Mouse (Mus musculus) embryonic facial prominence, embryonic 14.5 days (tissue): ENCODE results near the gene Clta. TPM values are rescaled to one million over a fixed set of nuclear protein-coding genes. Genes with fewer than 3 reads are reported as not detected.

ENCODE experiments used
- ATAC-seq: fragments of 200-750 bp; cut with Nextera tagmentation; 2 replicates; pipeline ENCODE4 v1.8.0; 2017; ENCODE audit warnings: low read depth, moderate number of reproducible peaks, moderate TSS enrichment
- DNase-seq: peaks from one replicate; pipeline ENCODE4 v3.0.0-alpha.2; 2015; ENCODE audit warnings: low spot score
- H3K27ac ChIP-seq: fragments of 300-500 bp; sonication (generic); replicated peaks from 2 replicates; pipeline ENCODE4 v1.5.1; 2014; ENCODE audit warnings: low read depth, mild to moderate bottlenecking, low read length, moderate library complexity
- H3K27me3 ChIP-seq: fragments of 300-500 bp; sonication (generic); replicated peaks from 2 replicates; pipeline ENCODE4 v1.6.1; 2014; ENCODE audit warnings: low read length; ENCODE audit not compliant: control insufficient read depth, insufficient read depth
- H3K36me3 ChIP-seq: fragments of 300-500 bp; sonication (generic); 2 replicates; pipeline ENCODE4 v1.6.1; 2014; ENCODE audit warnings: low read length, mixed read lengths; ENCODE audit not compliant: control insufficient read depth, insufficient read depth
- H3K4me1 ChIP-seq: fragments of 300-500 bp; sonication (generic); 2 replicates; pipeline ENCODE4 v1.6.1; 2014; ENCODE audit warnings: antibody characterized with exemption, low read length; ENCODE audit not compliant: control insufficient read depth, insufficient read depth
- H3K4me2 ChIP-seq: fragments of 300-500 bp; sonication (generic); 2 replicates; pipeline ENCODE4 v1.6.1; 2014; ENCODE audit warnings: low read depth, mild to moderate bottlenecking, low read length, moderate library complexity, mixed read lengths
- H3K4me3 ChIP-seq: fragments of 300-500 bp; sonication (generic); 2 replicates; pipeline ENCODE4 v1.5.1; 2014; ENCODE audit warnings: low read depth, mild to moderate bottlenecking, low read length
- H3K9ac ChIP-seq: fragments of 300-500 bp; sonication (generic); 2 replicates; pipeline ENCODE4 v1.6.1; 2014; ENCODE audit warnings: low read depth, mild to moderate bottlenecking, low read length, moderate library complexity, mixed read lengths
- H3K9me3 ChIP-seq: fragments of 300-500 bp; sonication (generic); 2 replicates; pipeline ENCODE4 v1.6.1; 2016; ENCODE audit warnings: low read length; ENCODE audit not compliant: control insufficient read depth
- WGBS: fragments of 180-500 bp; shearing (Covaris S2); extraction: QIAGEN DNeasy Blood & Tissue Kit; methylation state at CpG from one replicate; pipeline ENCODE4 v1.1.7; 2014; 5-methylcytosine and 5-hydroxymethylcytosine counted together
- polyA plus RNA-seq: library from polyadenylated mRNA; unstranded; fragments of >200 nt; fragmentation: Nextera tagmentation; extraction: Ambion mirVana; gene quantifications from 2 replicates; pipeline ENCODE4 v1.2.1, GENCODE M21; 2014

Gene Clta
- polyA plus RNA-seq, 1 experiment from 2014 or later = 258 TPM

DNA sequence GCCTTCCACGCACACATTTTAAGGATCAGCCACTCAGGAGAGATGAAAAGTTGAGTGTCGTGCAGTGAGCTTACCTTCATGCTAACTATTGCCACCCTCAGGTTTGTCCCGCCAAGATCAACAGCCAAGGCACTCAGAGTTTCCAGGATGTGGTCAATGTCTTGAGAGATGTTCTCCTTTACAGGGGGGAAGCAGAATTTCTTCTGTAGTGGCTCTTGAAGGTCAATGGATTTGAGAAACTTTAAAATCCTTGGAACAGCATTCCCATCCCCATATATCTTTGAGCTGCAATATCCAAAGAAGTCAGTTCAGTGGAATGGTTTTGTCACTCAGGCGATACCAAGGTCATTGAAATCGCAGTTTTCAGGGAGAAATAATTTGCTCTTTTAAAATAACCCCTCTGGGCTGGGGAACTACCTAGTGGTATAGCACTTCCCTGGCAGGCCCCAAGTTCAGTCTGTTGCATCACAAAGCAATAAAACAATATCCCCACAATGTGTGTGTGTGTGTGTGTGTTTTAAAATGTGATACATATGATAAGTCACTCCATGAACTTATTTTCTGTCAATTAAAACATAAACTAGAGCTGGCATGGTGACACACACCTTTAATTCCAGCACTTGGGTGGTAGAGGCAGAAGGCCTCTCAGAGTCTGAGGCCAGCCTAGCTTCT is 40.6 kb downstream of the Clta start:
- Histone ChIP-seq H3K27me3 (no peaks in the 10 kb centered on the region), H3K27ac (no peak overlapping the region), H3K36me3 (peaks cover 33% of the 10 kb centered on the region), H3K9me3 (no peaks in the 10 kb centered on the region), H3K4me2 (no peak overlapping the region), H3K4me3 (no peak overlapping the region), H3K4me1 (no peaks in the 10 kb centered on the region), H3K9ac (no peak overlapping the region)
- ATAC-seq (no peak), DNase-seq (no peak)
- 94% methylated on average over 5 of the region's 5 CpGs for WGBS

DNA sequence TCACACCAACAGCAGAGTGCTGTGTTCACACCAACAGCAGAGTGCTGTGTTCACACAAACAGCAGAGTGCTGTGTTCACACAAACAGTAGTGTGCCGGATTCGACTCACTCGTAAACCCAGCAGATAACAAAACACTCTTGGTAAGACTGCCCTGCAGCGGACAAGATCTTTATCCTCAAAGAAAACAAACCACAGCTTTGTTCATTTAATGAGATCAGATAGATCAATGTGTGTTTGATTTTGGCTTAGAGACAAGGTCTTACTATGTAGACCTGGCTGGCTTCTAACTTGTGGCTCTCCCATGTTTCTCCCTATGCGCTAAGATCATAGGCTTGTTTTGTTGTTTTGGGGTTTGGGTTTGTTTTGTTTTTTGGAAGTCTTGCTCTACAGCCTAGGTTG is 41.8 kb downstream of the Clta start:
- WGBS = 66% methylated on average over 5 of the region's 5 CpGs
- DNase-seq (no peak), ATAC-seq (no peak)
- Histone ChIP-seq H3K4me1 (no peaks in the 10 kb centered on the region), H3K27me3 (no peaks in the 10 kb centered on the region), H3K9ac (no peak overlapping the region), H3K36me3 (peaks cover 24% of the 10 kb centered on the region), H3K9me3 (no peaks in the 10 kb centered on the region), H3K4me3 (no peak overlapping the region), H3K4me2 (no peak overlapping the region), H3K27ac (no peak overlapping the region)

DNA sequence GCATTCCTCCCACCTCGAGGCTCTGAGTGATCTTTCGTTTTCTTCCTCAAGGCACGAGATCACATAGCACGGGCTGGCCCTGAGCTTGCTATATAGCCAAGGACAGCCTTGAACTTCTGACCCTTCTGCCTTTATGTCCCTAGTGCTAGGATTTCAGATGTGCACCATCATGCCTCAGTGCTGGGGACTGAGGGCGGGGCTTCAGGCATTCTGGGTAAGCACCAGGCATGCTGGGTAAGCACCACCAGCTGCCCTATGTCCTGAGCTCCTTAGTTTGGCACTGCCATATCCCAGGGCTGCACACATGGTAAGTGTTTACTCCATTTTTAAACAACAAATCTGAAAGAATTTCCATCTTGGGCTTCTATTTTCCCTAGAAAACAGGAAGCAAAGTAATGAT is 45.6 kb downstream of the Clta start:
- 73% methylated on average over 5 of the region's 5 CpGs for WGBS
- ATAC-seq (no peak), DNase-seq (no peak)
- Histone ChIP-seq H3K9ac (no peak overlapping the region), H3K4me3 (no peak overlapping the region), H3K4me2 (no peak overlapping the region), H3K27me3 (no peaks in the 10 kb centered on the region), H3K9me3 (no peaks in the 10 kb centered on the region), H3K27ac (no peak overlapping the region), H3K4me1 (no peaks in the 10 kb centered on the region), H3K36me3 (peaks cover 17% of the 10 kb centered on the region)

DNA sequence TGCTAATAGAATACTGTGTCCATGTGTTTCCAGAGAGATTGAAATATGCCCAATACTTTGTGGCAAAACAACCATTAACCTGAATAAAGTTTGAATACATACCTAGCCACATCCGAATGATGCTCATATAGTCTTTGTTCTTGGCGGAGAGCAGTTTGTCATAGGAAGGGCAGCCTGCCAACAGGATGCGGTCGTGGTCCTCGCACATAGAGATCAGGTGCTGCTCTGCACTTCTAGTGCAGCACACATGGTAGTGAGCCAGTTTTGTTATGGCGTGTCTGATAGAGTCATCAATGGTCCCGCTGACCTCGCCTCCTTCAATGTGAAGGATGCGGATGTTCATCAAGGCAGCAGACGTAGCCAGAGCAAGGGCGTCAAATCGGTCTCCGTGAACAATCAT is 55.4 kb downstream of the Clta start:
- ATAC-seq (no peak), DNase-seq (no peak)

GRCm38 (mm10) chr4:44062062-44062461 is 57.8 kb downstream of the Clta start:
- ATAC-seq (no peak), DNase-seq (no peak)
- Histone ChIP-seq H3K4me1 (0 out of 2 replicates have a peak, but pooled peaks cover 4% of the 10 kb centered on the region), H3K9me3 (no peaks in the 10 kb centered on the region), H3K4me3 (no peak overlapping the region), H3K27me3 (no peaks in the 10 kb centered on the region), H3K4me2 (no peak overlapping the region), H3K9ac (no peak overlapping the region), H3K36me3 (0 out of 2 replicates have a peak, but pooled peaks cover 2% of the 10 kb centered on the region), H3K27ac (no peak overlapping the region)
- 72% methylated on average over 9 of the region's 9 CpGs for WGBS

More for the DNA sequence above, 55.4 kb downstream of the Clta start:
- Histone ChIP-seq H3K9me3 (no peaks in the 10 kb centered on the region), H3K27ac (no peak overlapping the region), H3K4me2 (no peak overlapping the region), H3K9ac (no peak overlapping the region), H3K4me1 (no peaks in the 10 kb centered on the region), H3K27me3 (no peaks in the 10 kb centered on the region), H3K4me3 (no peak overlapping the region), H3K36me3 (0 out of 2 replicates have a peak, but pooled peaks cover 9% of the 10 kb centered on the region)
- WGBS = 91% methylated on average over 13 of the region's 13 CpGs

DNA sequence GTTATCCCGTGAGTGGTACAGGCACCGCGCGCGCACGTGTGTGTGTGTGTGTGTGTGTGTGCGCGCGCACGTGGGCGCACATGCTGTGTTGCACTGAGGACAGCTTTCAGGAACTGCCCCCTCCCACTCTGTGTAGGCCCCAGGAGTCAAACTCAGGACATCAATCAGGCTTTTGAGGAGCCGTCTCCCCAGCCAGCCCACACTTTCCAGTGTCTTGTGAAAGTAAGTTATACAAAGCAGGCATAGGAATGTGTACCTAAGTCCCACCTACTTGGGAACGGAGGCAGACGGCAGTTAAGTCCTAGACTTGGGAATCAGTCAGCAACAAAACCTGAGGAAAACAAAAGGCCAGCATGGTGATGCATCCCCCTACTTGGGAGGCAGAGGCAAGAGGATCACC is 58.6 kb downstream of the Clta start:
- Histone ChIP-seq H3K27me3 (no peaks in the 10 kb centered on the region), H3K4me2 (no peak overlapping the region)

GRCm38 (mm10) chr4:44065355-44066025 is 61.2 kb downstream of the Clta start:
- peak; percentile 91 for ATAC-seq
- Histone ChIP-seq H3K9me3 (no peaks in the 10 kb centered on the region), H3K36me3 (no peaks in the 10 kb centered on the region), H3K4me1 (peaks cover 8% of the 10 kb centered on the region; the same call in 1 of the 2 replicates), H3K4me3 (peak overlapping the region; percentile 1; the same call in 1 of the 2 replicates), H3K27me3 (no peaks in the 10 kb centered on the region), H3K4me2 (peak overlapping the region; percentile 43), H3K27ac (no peak overlapping the region), H3K9ac (0 out of 2 replicates have a peak overlapping the region, but pooled peaks have one; percentile 44)
- DNase-seq = peak; percentile 86
- WGBS = 30% methylated on average over 16 of the region's 16 CpGs

More for the DNA sequence above, 58.6 kb downstream of the Clta start:
- ATAC-seq (no peak), DNase-seq (no peak)
- Histone ChIP-seq H3K27ac (no peak overlapping the region), H3K9me3 (no peaks in the 10 kb centered on the region), H3K4me3 (no peak overlapping the region), H3K36me3 (no peaks in the 10 kb centered on the region), H3K4me1 (0 out of 2 replicates have a peak, but pooled peaks cover 4% of the 10 kb centered on the region), H3K9ac (no peak overlapping the region)
- WGBS = 92% methylated on average over 14 of the region's 14 CpGs

- Histone ChIP-seq H3K27ac (no peak overlapping the region), H3K9ac (no peak overlapping the region), H3K9me3 (no peaks in the 10 kb centered on the region), H3K4me3 (no peak overlapping the region), H3K4me1 (peaks cover 14% of the 10 kb centered on the region; the same call in 1 of the 2 replicates), H3K36me3 (no peaks in the 10 kb centered on the region), H3K4me2 (no peak overlapping the region), H3K27me3 (no peaks in the 10 kb centered on the region)
- DNase-seq = no peak
- 82% methylated on average over 6 of the region's 6 CpGs for WGBS
- ATAC-seq = no peak
Measured at GRCm38 (mm10) chr4:44066891-44067290, 62.6 kb downstream of the Clta start.
